Mouse (Mus musculus): ENCODE measurements around the gene Ubap1l. TPM values are rescaled to one million over a fixed set of nuclear protein-coding genes. Genes with fewer than 3 reads are reported as not detected.
A peak's percentile ranks its signal among the peaks of the same experiment; 100 is the strongest.

The Ubap1l gene
- total RNA-seq, 2 experiments from 2014 or later = 4.5 to 7.4 TPM

GRCm38 (mm10) chr9:65346476-65347111, 14.2 kb upstream of the Ubap1l start:
- DNase-seq (ENCODE audit: extremely low spot score in 1 of 2, low spot score in 2 of 2) = peak; percentile 47 to 52
- intact Hi-C loops (cut with DNase I) = no loop called here
- peak overlapping the region; percentile 79 for H3K27ac ChIP-seq
- peak overlapping the region; percentile 85 for H3K4me3 ChIP-seq
- no peak for TF ChIP-seq CTCF (IDR thresholded peaks at IDR 0.05)

- intact Hi-C loops (cut with DNase I) = no loop called here
- Histone ChIP-seq H3K27ac (peak overlapping the region; percentile 79), H3K4me3 (peak overlapping the region; percentile 85)
- no peak for TF ChIP-seq CTCF (IDR thresholded peaks at IDR 0.05)
- DNase-seq (ENCODE audit: extremely low spot score in 1 of 2, low spot score in 2 of 2) = no peak
Observed at GRCm38 (mm10) chr9:65347112-65347850, 13.6 kb upstream of the Ubap1l start.

GRCm38 (mm10) chr9:65353251-65353650, 7.6 kb upstream of the Ubap1l start:
- TF ChIP-seq CTCF (IDR thresholded peaks at IDR 0.05) = no peak
- DNase-seq (ENCODE audit: extremely low spot score in 1 of 2, low spot score in 2 of 2) = no peak
- Histone ChIP-seq H3K27ac (no peak overlapping the region), H3K4me3 (no peak overlapping the region)
- intact Hi-C loops (cut with DNase I) = no loop called here

GRCm38 (mm10) chr9:65356561-65356960, 4.3 kb upstream of the Ubap1l start:
- TF ChIP-seq CTCF (IDR thresholded peaks at IDR 0.05) = no peak
- DNase-seq (ENCODE audit: extremely low spot score in 1 of 2, low spot score in 2 of 2) = no peak
- Histone ChIP-seq H3K4me3 (no peak overlapping the region), H3K27ac (no peak overlapping the region)
- intact Hi-C loops (cut with DNase I) = no loop called here

- intact Hi-C loops (cut with DNase I) = no loop called here
- Histone ChIP-seq H3K27ac (no peak overlapping the region), H3K4me3 (no peak overlapping the region)
- TF ChIP-seq CTCF (IDR thresholded peaks at IDR 0.05) = no peak
- DNase-seq (ENCODE audit: extremely low spot score in 1 of 2, low spot score in 2 of 2) = no peak
Observed at GRCm38 (mm10) chr9:65356971-65357370, 3.9 kb upstream of the Ubap1l start.

- Histone ChIP-seq H3K4me3 (no peak overlapping the region), H3K27ac (no peak overlapping the region)
- intact Hi-C loops (cut with DNase I) = no loop called here
- no peak for TF ChIP-seq CTCF (IDR thresholded peaks at IDR 0.05)
- DNase-seq (ENCODE audit: extremely low spot score in 1 of 2, low spot score in 2 of 2) = no peak
Observed at GRCm38 (mm10) chr9:65358956-65359480, 1.8 kb upstream of the Ubap1l start.

- no peak for DNase-seq (ENCODE audit: extremely low spot score in 1 of 2, low spot score in 2 of 2)
- no peak overlapping the region for H3K4me3 ChIP-seq
- TF ChIP-seq CTCF (IDR thresholded peaks at IDR 0.05) = no peak
- intact Hi-C loops (cut with DNase I) = no loop called here
- H3K27ac ChIP-seq = no peak overlapping the region
Observed at GRCm38 (mm10) chr9:65363684-65364083, 2.8 kb downstream of the Ubap1l start.

- DNase-seq (ENCODE audit: extremely low spot score in 1 of 2, low spot score in 2 of 2) = no peak
Observed at GRCm38 (mm10) chr9:65365721-65366120, 4.9 kb downstream of the Ubap1l start.

GRCm38 (mm10) chr9:65371756-65372155, 10.9 kb downstream of the Ubap1l start:
- intact Hi-C loops (cut with DNase I) = loop anchor here (1.0 kb wide), 1 partner anchor 61 kb away; no protein-coding TSS in a partner anchor
- Histone ChIP-seq H3K27ac (no peak overlapping the region), H3K4me3 (no peak overlapping the region)
- no peak for TF ChIP-seq CTCF (IDR thresholded peaks at IDR 0.05)
- DNase-seq (ENCODE audit: extremely low spot score in 1 of 2, low spot score in 2 of 2) = no peak

More at GRCm38 (mm10) chr9:65365721-65366120, 4.9 kb downstream of the Ubap1l start:
- Histone ChIP-seq H3K4me3 (no peak overlapping the region), H3K27ac (no peak overlapping the region)
- no peak for TF ChIP-seq CTCF (IDR thresholded peaks at IDR 0.05)
- intact Hi-C loops (cut with DNase I) = no loop called here

- intact Hi-C loops (cut with DNase I) = loop anchor here (1.0 kb wide), 1 partner anchor 60 kb away; no protein-coding TSS in a partner anchor
- H3K4me3 ChIP-seq = no peak overlapping the region
- peak; percentile 65 for TF ChIP-seq CTCF (IDR thresholded peaks at IDR 0.05)
- H3K27ac ChIP-seq = no peak overlapping the region
- no peak for DNase-seq (ENCODE audit: extremely low spot score in 1 of 2, low spot score in 2 of 2)
Observed at GRCm38 (mm10) chr9:65372449-65372848, 11.6 kb downstream of the Ubap1l start.

GRCm38 (mm10) chr9:65374468-65375162, 13.8 kb downstream of the Ubap1l start:
- no peak for TF ChIP-seq CTCF (IDR thresholded peaks at IDR 0.05)
- Histone ChIP-seq H3K27ac (peak overlapping the region; percentile 59), H3K4me3 (no peak overlapping the region)
- intact Hi-C loops (cut with DNase I) = no loop called here
- DNase-seq (ENCODE audit: extremely low spot score in 1 of 2, low spot score in 2 of 2) = no peak
